Mouse (Mus musculus) lung, adult 18-20 months (tissue): ENCODE results near the gene Psmd1.

Experiments used
- DNase-seq, 2 experiments: peaks; one replicate each; pipeline ENCODE4 v3.0.0; 2022; ENCODE audit warnings: mixed read lengths in 2 of 2

Gene Psmd1

DNA sequence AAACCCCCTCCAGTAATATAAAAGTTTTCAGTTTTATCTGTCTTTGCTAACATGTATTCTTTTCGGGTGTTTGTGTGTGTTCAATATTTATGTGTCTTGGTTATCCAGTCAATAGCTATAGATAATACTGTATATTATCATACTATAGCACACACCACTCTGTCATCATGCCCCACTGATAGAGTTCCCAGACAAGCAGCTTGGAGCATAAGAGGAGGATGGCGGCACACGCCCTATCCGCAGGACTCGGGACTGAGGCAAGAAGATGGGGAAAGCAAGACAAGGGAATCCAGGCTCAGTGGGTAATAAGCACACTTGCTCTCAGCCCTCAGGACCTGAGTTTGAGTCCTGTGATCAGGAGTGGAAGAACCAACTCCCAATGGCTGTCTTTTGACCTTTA, 96.3 kb downstream of the Psmd1 start:
- no peak for DNase-seq

GRCm38 (mm10) chr1:86161061-86161460, 96.9 kb downstream of the Psmd1 start:
- DNase-seq: no peak

- DNase-seq: no peak
Observed at GRCm38 (mm10) chr1:86174602-86175001, 110.4 kb downstream of the Psmd1 start.

DNA sequence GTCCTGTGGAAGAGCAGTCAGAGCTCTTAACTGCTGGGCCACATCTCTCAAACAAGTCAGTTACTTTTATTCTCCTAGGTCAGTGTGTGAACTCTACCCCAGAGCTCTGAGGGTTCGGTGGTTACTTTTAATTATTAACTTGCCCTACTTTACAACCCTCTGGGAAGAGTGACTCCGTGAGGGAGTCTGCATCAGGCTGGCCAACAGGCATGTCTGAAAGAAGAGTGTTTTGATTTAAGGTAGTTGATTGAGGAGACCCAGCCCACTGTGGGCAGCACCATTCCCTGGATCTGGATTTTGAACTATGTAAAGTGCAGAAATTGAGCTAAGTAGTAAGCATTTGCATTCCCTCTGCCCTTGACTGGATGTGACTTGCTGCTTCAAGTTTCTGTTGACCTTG, 111.9 kb downstream of the Psmd1 start:
- DNase-seq: no peak

DNA sequence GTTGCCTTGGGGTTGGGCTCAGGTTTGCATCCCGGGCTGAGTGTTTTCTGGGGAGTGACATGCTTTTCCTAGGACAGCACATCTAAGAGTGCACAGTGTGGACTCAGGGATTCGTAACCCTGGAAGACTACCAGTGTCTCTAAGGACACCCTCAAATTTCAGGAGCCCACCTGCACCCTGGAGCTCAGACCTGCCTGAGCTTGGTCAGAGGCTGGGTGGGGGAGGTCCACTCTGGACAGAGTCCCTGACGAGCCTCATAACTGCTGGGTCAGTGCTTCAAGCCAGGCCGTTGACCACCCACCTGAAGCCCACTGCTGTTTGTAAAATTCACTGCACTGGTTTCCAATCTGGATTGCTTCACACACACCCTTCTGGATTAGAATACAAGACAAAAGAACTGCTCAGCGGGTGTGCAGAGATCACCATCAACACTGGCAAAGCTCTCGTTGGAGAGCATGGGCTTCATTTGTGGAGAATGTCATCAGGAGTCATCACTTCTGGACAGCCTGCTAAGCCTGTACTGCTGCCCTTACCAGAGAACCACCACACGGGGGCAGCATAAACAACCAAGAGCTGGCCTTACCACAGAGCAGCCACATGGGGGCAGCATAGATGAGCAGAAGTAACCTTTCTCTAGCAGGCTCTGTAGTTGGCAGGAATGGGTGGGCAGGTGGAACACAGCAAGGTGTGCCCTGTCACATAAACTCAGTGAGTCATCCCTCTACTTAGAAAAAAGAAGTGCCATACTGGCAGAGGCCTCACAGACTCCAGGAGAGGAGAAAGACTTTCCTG, 114.5 kb downstream of the Psmd1 start:
- peak; percentile 68 to 76 for DNase-seq

DNA sequence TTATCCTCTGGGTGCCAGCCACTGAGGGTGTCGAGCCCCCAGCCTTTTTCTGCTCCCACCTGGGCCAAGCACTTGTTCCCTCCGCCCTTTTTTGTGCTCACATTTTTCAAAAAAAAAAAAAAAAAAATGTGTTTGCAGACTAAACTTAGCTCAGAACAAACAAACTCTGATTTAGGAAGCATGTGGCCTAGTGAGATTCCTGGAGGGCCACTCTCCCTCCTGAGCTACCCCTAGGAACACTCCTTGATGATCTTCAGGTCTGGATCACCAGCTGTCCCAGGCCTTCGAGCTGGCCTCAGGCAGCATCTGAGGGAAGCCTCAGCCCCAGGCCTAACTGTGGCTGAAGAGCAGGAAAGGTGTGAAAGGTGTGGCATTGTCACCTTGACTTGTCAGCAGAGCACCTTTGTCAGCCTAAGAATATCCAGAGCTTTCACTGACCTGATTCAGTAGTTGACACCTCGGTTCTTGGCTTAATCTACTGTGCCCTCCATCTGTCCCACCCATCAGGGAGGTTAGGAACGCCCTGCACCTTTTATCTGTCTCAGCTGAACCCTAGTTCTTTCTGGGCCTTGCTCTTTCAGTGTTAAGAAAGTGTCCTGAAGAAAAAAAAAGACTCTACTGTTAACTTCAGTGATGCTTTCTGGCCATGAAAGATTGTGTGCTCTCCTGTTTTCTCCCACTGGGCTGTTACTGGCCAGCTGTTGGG, 118.0 kb downstream of the Psmd1 start:
- DNase-seq: no peak

DNA sequence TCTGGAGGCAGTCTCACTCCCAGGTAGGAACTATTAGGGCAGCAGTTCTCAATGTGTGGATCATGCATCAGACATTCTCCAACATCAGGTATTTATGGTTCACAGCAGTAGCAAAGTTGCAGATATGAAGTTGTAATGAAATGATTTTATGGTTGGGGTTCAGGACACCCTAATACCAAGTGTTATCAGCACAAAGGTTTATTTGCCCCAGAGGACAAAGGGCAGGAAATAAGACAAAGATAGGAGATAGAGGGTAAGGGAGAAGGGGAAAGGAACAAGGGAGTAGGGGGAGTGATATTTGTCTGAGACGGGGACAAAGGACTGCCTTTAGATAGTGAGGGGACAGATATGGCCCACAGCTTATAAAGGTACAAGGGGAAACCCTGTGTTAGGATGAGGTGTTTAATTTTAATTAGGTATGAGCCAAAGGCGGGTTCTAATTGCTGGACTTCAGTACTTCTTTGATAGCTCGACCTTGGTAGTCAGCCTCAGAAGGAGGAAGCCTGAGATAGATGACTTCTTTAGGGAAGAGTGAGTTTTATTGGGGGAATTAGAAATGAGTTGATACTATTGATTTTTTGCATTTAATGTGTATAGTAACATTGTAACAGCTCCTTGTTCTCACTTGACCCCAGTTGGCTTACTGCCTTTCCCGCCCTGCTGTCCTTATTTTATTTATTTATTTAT, 119.5 kb downstream of the Psmd1 start:
- no peak for DNase-seq

GRCm38 (mm10) chr1:86186762-86187161, 122.6 kb downstream of the Psmd1 start:
- DNase-seq: no peak

- DNase-seq: no peak
Observed at GRCm38 (mm10) chr1:86187856-86188255, 123.7 kb downstream of the Psmd1 start.

DNA sequence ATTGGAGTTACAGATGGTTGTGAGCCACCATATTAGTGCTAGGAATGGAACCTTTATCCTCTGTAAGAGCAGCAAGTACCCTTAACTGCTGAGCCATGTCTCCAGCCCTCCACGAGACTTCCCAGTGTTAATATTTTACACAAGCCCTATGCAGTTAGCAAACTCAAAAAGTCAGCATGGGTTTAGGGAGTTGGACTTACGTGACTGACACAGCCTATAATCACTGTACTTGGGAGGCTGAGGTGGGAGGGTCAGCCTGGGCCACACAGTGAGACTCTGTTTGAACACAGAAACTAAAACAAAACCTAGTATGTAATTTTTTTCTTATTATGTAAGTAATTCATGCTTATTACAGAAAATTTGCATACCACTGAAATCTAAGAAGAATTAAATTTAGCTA, 124.1 kb downstream of the Psmd1 start:
- DNase-seq: no peak
